Mouse (Mus musculus) midbrain, embryonic 11.5 days (tissue): ENCODE results near the gene Flna. TPM values are rescaled to one million over a fixed set of nuclear protein-coding genes. Genes with fewer than 3 reads are reported as not detected.
A peak's percentile ranks its signal among the peaks of the same experiment; 100 is the strongest.
"Not testable (repeated sequence)": the region's sequence is repeated elsewhere in the genome, so short reads cannot be mapped to it uniquely, and the experiment has no call there.

Experiments used
- ATAC-seq: fragments of 200-750 bp; cut with Nextera tagmentation; 2 replicates; pipeline ENCODE4 v1.8.0; 2017; ENCODE audit warnings: moderate TSS enrichment, moderate library complexity; ENCODE audit not compliant: low FRiP score
- DNase-seq: peaks from one replicate; pipeline ENCODE4 v3.0.0; 2015; ENCODE audit warnings: low spot score; ENCODE audit errors: missing footprints
- H3K27ac ChIP-seq: fragments of 300-500 bp; sonication (generic); 2 replicates; pipeline ENCODE4 v1.5.1; 2014; ENCODE audit warnings: low read depth, low read length
- H3K27me3 ChIP-seq: fragments of 300-500 bp; sonication (generic); 2 replicates; pipeline ENCODE4 v1.6.1; 2014; ENCODE audit warnings: mild to moderate bottlenecking, low read length, moderate library complexity, mixed read lengths; ENCODE audit not compliant: control insufficient read depth, insufficient read depth
- H3K36me3 ChIP-seq: fragments of 300-500 bp; sonication (generic); 2 replicates; pipeline ENCODE4 v1.6.1; 2014; ENCODE audit warnings: mild to moderate bottlenecking, low read length, moderate library complexity, mixed read lengths; ENCODE audit not compliant: control insufficient read depth, insufficient read depth
- H3K4me1 ChIP-seq: fragments of 300-500 bp; sonication (generic); 2 replicates; pipeline ENCODE4 v1.6.1; 2014; ENCODE audit warnings: low read length; ENCODE audit not compliant: control insufficient read depth, insufficient read depth
- H3K4me2 ChIP-seq: fragments of 300-500 bp; sonication (generic); 2 replicates; pipeline ENCODE4 v1.6.1; 2014; ENCODE audit warnings: mild to moderate bottlenecking, moderate library complexity
- H3K4me3 ChIP-seq: fragments of 300-500 bp; sonication (generic); 2 replicates; pipeline ENCODE4 v1.5.1; 2014; ENCODE audit warnings: low read depth, low read length
- H3K9ac ChIP-seq: fragments of 300-500 bp; sonication (generic); 2 replicates; pipeline ENCODE4 v1.6.1; 2014; ENCODE audit warnings: low read length
- H3K9me3 ChIP-seq: fragments of 300-500 bp; sonication (generic); 2 replicates; pipeline ENCODE4 v1.6.1; 2016; ENCODE audit warnings: low read length; ENCODE audit not compliant: control insufficient read depth
- WGBS: fragments of 180-500 bp; shearing (Covaris S2); extraction: QIAGEN DNeasy Blood & Tissue Kit; methylation state at CpG from one replicate; pipeline ENCODE4 v1.1.7; 2014; 5-methylcytosine and 5-hydroxymethylcytosine counted together
- microRNA-seq: library from miRNA; unstranded; fragments of <30 nt; microRNA quantifications from one replicate; pipeline ENCODE4, GENCODE M21; 2017
- polyA plus RNA-seq: library from polyadenylated mRNA; unstranded; fragments of >200 nt; fragmentation: Nextera tagmentation; extraction: Ambion mirVana; gene quantifications from 2 replicates; pipeline ENCODE4 v1.2.1, GENCODE M21; 2014

The Flna gene
- polyA plus RNA-seq, 1 experiment from 2014 or later, result 178 TPM

DNA sequence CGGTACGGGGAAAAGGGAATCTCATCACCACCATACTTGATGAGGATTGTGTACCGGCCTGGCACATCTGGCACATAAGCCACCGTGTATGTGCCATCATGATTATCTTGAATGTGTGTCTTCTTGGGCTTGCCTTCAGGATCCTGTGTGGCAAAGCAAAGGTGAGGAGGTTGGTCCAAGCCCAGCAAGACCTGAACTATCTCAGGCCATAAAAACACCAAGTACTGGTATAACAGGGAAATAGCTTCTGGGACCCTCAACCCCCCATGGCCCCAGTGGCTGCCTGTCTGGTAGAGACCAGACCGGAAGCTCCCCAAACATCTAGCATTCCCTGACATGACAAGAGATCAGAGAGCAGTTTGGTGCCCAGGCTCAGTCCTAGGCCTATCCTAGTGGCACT, 16.4 kb downstream of the Flna start:
- H3K27me3 ChIP-seq, result no peaks in the 10 kb centered on the region
- WGBS, result 93% methylated on average over 5 of the region's 5 CpGs
- ATAC-seq (no peak), DNase-seq (peak; percentile 66)
- H3K27ac ChIP-seq, result no peak overlapping the region
- no peak overlapping the region for H3K4me3 ChIP-seq
- H3K9me3 ChIP-seq, result no peaks in the 10 kb centered on the region
- no peak overlapping the region for H3K4me2 ChIP-seq
- H3K36me3 ChIP-seq, result peaks cover 22% of the 10 kb centered on the region
- H3K4me1 ChIP-seq, result no peaks in the 10 kb centered on the region
- H3K9ac ChIP-seq, result no peak overlapping the region

DNA sequence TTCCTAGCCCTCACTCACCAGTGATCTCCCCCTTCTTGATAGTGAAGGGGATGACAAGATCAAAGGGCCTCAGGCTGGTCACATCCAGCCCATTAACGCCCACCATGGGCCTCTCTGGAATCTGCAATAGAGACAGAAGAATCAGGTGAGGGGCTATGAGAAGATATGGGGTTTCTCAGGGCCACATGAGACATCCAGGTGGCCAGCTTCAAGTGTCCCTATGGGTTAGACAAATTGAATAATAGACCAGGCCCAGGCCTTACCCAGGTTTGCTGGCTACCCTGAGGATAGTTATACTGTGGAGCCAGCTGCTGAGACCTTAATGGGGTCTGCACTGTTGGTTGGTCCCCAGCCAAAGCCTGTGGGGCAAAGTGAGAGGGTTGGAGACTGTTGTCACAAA, 19.6 kb downstream of the Flna start:
- H3K9me3 ChIP-seq, result no peaks in the 10 kb centered on the region
- DNase-seq, result peak; percentile 57
- no peak overlapping the region for H3K4me2 ChIP-seq
- no peak overlapping the region for H3K4me3 ChIP-seq
- H3K27me3 ChIP-seq, result no peaks in the 10 kb centered on the region
- WGBS, result 64% methylated on average over 1 of the region's 1 CpGs
- no peaks in the 10 kb centered on the region for H3K4me1 ChIP-seq
- H3K36me3 ChIP-seq, result peaks cover 26% of the 10 kb centered on the region
- no peak for ATAC-seq
- no peak overlapping the region for H3K27ac ChIP-seq
- no peak overlapping the region for H3K9ac ChIP-seq

DNA sequence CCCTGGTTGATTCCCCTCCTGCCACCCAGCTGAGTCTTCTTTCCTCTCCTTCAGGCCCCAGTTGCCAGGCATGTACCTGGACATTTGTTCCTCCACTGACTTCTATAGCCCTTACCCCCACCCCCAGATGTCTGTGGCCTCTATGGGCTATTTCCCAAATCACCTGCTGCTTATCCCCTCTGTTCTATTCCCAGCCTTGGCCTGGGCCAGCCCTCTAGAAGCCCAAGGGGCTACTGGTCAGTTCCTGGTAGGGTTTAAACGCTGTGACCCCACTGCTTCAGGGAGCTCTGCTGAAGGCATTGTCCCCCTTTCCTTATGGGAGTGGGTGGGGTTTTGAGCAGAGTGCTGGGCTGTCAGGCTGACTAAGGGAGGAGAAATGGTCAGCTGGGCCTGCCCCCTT, 29.5 kb downstream of the Flna start:
- ATAC-seq, H3K4me2 ChIP-seq, H3K36me3 ChIP-seq, H3K4me3 ChIP-seq, H3K9me3 ChIP-seq, H3K9ac ChIP-seq, H3K27ac ChIP-seq, H3K27me3 ChIP-seq, DNase-seq, H3K4me1 ChIP-seq: not testable (repeated sequence)
- WGBS, result 71% methylated on average over 1 of the region's 1 CpGs

DNA sequence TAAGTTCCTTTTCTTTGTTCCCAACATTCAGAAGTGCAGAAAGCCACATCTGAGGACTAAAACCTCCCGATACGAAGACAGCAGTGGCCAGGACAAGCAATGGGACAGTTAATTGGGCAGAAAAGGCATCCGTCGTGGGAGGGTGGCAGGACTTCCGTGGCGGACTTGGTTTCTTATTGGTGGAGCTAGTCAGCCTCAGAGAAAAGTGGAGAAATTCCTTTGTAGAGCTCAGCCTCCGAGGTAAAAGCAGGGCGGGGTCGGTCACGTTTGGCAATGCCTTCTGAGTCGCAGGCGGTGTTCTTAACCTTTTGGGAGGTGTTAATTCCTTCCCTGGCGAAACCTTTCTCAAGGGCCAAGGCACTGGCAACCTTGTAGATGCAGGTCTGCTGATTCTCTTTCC, 30.2 kb downstream of the Flna start:
- no peaks in the 10 kb centered on the region for H3K9me3 ChIP-seq
- DNase-seq (no peak), ATAC-seq (no peak)
- H3K4me3 ChIP-seq, result no peak overlapping the region
- H3K27ac ChIP-seq, result no peak overlapping the region
- H3K36me3 ChIP-seq, result no peaks in the 10 kb centered on the region
- H3K4me1 ChIP-seq, result no peaks in the 10 kb centered on the region
- no peak overlapping the region for H3K9ac ChIP-seq
- no peaks in the 10 kb centered on the region for H3K27me3 ChIP-seq
- 61% methylated on average over 13 of the region's 13 CpGs for WGBS
- H3K4me2 ChIP-seq, result no peak overlapping the region

DNA sequence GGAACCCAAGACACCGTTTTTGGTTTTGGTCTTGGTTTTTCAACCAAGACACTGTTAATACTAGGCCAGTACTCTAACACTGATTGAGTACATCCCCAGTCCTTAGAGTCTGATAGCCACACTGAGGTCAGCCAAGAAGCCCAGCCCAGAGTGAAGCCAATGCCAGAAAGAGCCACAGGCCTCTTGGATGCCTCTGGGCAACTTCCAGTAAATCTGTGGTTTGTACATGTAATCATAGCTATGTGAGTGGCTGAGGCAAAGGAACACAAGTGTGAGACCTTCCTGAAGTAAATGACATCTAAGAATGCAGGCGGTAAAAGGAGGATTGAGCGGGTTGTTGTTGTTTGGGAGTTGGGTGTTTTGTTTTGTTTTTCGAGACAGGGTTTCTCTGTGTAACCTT, 31.1 kb downstream of the Flna start:
- WGBS, result 92% methylated on average over 4 of the region's 4 CpGs
- H3K27ac ChIP-seq, result no peak overlapping the region
- no peak for ATAC-seq

DNA sequence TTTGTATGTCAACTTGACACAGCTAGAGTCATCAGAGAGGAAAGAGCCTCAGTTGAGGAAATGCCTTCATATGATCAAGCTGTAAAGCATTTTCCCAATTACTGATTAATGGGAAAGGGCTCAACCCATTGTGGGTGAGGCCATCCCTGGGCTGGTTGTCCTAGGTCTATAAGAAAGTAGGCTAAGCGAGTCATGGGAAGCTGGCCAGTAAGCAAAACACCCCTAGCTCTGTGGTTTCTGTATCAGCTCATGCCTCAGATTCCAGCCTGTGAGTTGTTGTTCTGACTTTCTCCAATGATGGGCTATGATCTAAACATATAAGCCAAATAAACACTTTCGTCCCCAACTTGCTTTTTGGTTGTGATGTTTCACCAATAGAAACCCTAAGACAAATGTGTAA, 46.1 kb downstream of the Flna start:
- 76% methylated on average over 2 of the region's 2 CpGs for WGBS

More for the DNA sequence above, 31.1 kb downstream of the Flna start:
- no peak overlapping the region for H3K4me2 ChIP-seq
- H3K36me3 ChIP-seq, result no peaks in the 10 kb centered on the region
- H3K4me1 ChIP-seq, result no peaks in the 10 kb centered on the region
- H3K27me3 ChIP-seq, result no peaks in the 10 kb centered on the region
- no peak for DNase-seq
- no peak overlapping the region for H3K9ac ChIP-seq
- H3K4me3 ChIP-seq, result no peak overlapping the region
- H3K9me3 ChIP-seq, result no peaks in the 10 kb centered on the region

DNA sequence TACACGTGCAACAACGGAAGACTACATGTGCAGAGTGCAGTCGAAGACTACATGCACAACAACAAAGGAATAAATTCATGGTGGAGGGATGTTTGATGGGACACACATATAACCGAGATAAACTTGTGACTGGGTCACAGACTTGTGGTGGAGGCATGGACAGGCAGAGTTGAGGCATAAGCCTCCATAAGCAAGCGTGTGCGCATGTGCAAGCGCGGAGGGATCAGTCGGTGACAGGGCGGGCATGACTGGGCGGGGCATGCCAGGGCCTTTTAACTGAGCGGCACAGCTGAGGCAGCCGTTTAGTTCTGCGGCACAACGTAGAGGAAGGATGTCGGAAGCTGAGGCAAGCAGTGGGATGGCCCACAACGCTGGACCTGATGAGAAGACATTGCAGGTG, 72.7 kb downstream of the Flna start, which contains the start of gene Tktl1:
TSS of gene Tktl1 (plus strand) at position 301 of the 400 bp plus-strand sequence.
- 86% methylated on average over 17 of the region's 17 CpGs for WGBS
- no peaks in the 10 kb centered on the region for H3K27me3 ChIP-seq
- H3K4me1 ChIP-seq, result no peaks in the 10 kb centered on the region
- no peak within 1 kb of the TSS for H3K27ac ChIP-seq
- H3K9ac ChIP-seq, result no peak within 1 kb of the TSS
- no peak within 1 kb of the TSS for H3K4me2 ChIP-seq
- H3K36me3 ChIP-seq, result no peaks in the 10 kb centered on the region
- ATAC-seq (no peak), DNase-seq (no peak)
- H3K9me3 ChIP-seq, result no peaks in the 10 kb centered on the region
- no peak within 1 kb of the TSS for H3K4me3 ChIP-seq

More for the DNA sequence above, 46.1 kb downstream of the Flna start:
- Histone ChIP-seq H3K4me1 (no peaks in the 10 kb centered on the region), H3K27ac (no peak overlapping the region), H3K4me3 (no peak overlapping the region), H3K9ac (no peak overlapping the region), H3K4me2 (no peak overlapping the region), H3K9me3 (no peaks in the 10 kb centered on the region), H3K36me3 (no peaks in the 10 kb centered on the region), H3K27me3 (no peaks in the 10 kb centered on the region)
- ATAC-seq (no peak), DNase-seq (no peak)

Small RNA genes lying within 50 kb of the gene (microRNA-seq; reads per million reads assigned to microRNA genes)
- gene Mir7091, result 0.57 reads per million

Other genes with a start within 250 kb of the Flna start
- gene Irak1, start 225.9 kb downstream of the Flna start, polyA plus RNA-seq, result 30.5 and 31.6 TPM in 2 replicates
- gene Opn1mw, start 122.4 kb downstream of the Flna start, polyA plus RNA-seq, result not detected in 2 replicates
- gene Mecp2, start 114.5 kb downstream of the Flna start, polyA plus RNA-seq, result 15.3 and 17.1 TPM in 2 replicates
- gene Tex28, start 82.0 kb downstream of the Flna start, polyA plus RNA-seq, result not detected in 2 replicates
- not detected in 2 replicates for gene Tktl1, start 72.6 kb downstream of the Flna start, polyA plus RNA-seq
- 24.3 and 25.2 TPM in 2 replicates for gene Emd, start 4.9 kb upstream of the Flna start, polyA plus RNA-seq
- gene Rpl10, start 21.0 kb upstream of the Flna start, polyA plus RNA-seq, result 661 and 713 TPM in 2 replicates
- gene Taz, start 32.1 kb upstream of the Flna start, polyA plus RNA-seq, result 57.9 and 60.9 TPM in 2 replicates
- 4.3 and 4.4 TPM in 2 replicates for gene Dnase1l1, start 32.5 kb upstream of the Flna start, polyA plus RNA-seq
- gene Atp6ap1, start 47.3 kb upstream of the Flna start, polyA plus RNA-seq, result 101 and 106 TPM in 2 replicates
- 430 and 451 TPM in 2 replicates for gene Gdi1, start 55.2 kb upstream of the Flna start, polyA plus RNA-seq
- 58.1 and 59.2 TPM in 2 replicates for gene Fam50a, start 63.2 kb upstream of the Flna start, polyA plus RNA-seq
- 13.7 and 19.8 TPM in 2 replicates for gene Plxna3, start 79.2 kb upstream of the Flna start, polyA plus RNA-seq
- gene Lage3, start 103.8 kb upstream of the Flna start, polyA plus RNA-seq, result 110 and 118 TPM in 2 replicates
- gene Ubl4a, start 123.4 kb upstream of the Flna start, polyA plus RNA-seq, result 74.3 and 76.5 TPM in 2 replicates
- 8.5 and 9.0 TPM in 2 replicates for gene Slc10a3, start 123.5 kb upstream of the Flna start, polyA plus RNA-seq
- 26.2 and 27.3 TPM in 2 replicates for gene Fam3a, start 143.5 kb upstream of the Flna start, polyA plus RNA-seq
- gene Ikbkg, start 143.5 kb upstream of the Flna start, polyA plus RNA-seq, result 22.8 and 24.8 TPM in 2 replicates
- gene G6pdx, start 179.4 kb upstream of the Flna start, polyA plus RNA-seq, result 56.2 and 56.4 TPM in 2 replicates
- 0.61 TPM in 1 of 2 replicates, not detected in the other for gene Gm6880, start 231.6 kb upstream of the Flna start, polyA plus RNA-seq